Mouse (Mus musculus) C2C12 (cell line): ENCODE measurements around the gene Kyat1.

ENCODE experiments used
- CEBPB ChIP-seq: IDR thresholded peaks from one replicate; pipeline ENCODE4 v1.6.1; 2011; ENCODE audit warnings: low read depth, mild to moderate bottlenecking, control low read depth, moderate library complexity
- CTCF ChIP-seq: IDR thresholded peaks from one replicate; pipeline ENCODE4 v1.5.1; 2011; ENCODE audit not compliant: control insufficient read depth, insufficient read depth, insufficient read length
- MAX ChIP-seq: IDR thresholded peaks from one replicate; pipeline ENCODE4 v1.6.1; 2011; ENCODE audit warnings: mild to moderate bottlenecking, control low read depth
- MYOD1 ChIP-seq: IDR thresholded peaks from one replicate; pipeline ENCODE4 v1.6.1; 2011; ENCODE audit warnings: low read depth; ENCODE audit not compliant: control insufficient read depth, insufficient read length
- MYOG ChIP-seq: IDR thresholded peaks from one replicate; pipeline ENCODE4 v1.6.1; 2011; ENCODE audit not compliant: control insufficient read depth, insufficient read length; ENCODE audit errors: extremely low read depth
- USF1 ChIP-seq: IDR thresholded peaks from one replicate; pipeline ENCODE4 v1.6.1; 2011; ENCODE audit warnings: low read depth, mild to moderate bottlenecking, control low read depth, moderate library complexity

DNA sequence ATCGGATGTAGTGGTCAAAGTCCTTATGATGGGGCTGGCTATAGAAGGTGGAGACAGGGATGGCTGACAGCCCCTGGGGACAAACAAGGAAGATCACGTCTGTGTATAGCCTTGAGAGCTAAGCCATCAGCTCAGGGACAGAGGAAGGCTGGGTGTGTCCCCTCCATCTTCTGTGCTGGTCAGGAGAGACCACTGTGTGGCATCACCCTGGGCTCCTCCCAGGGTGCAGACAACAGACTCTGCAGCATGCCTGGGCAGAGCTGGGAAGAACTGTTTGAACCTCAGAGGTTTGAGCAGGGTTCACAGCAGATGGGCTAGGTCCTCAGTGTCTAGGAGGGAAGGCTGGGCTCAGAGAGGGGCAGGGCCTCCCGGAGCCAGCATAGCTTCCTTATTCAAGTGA, 20.0 kb downstream of the Kyat1 start:
- TF ChIP-seq CTCF: no peak
- TF ChIP-seq MAX: no peak
- no peak for TF ChIP-seq MYOG
- TF ChIP-seq USF1: no peak
- TF ChIP-seq CEBPB: no peak
- no peak for TF ChIP-seq MYOD1
